Mouse (Mus musculus) lung, postnatal 0 days (tissue): ENCODE results near the gene Mtfmt.

Experiments
- CTCF ChIP-seq: IDR thresholded peaks from 2 replicates; pipeline ENCODE4 v1.5.1; 2016; ENCODE audit warnings: antibody characterized with exemption, mild to moderate bottlenecking
- EP300 ChIP-seq: IDR thresholded peaks from 2 replicates; pipeline ENCODE4 v1.6.1; 2016; ENCODE audit warnings: antibody characterized with exemption, mild to moderate bottlenecking, control low read depth

- TF ChIP-seq CTCF (peak; percentile 31), EP300 (no peak)
Measured at GRCm38 (mm10) chr9:65444692-65445091, 9.1 kb downstream of the Mtfmt start.
